Mouse (Mus musculus) limb, embryonic 15.5 days (tissue): ENCODE measurements around the gene Cluap1. TPM values are rescaled to one million over a fixed set of nuclear protein-coding genes. Genes with fewer than 3 reads are reported as not detected.
"Not testable (repeated sequence)": the region's sequence is repeated elsewhere in the genome, so short reads cannot be mapped to it uniquely, and the experiment has no call there.

Source experiments
- ATAC-seq: fragments of 200-750 bp; cut with Nextera tagmentation; 2 replicates; pipeline ENCODE4 v1.8.0; 2017; ENCODE audit warnings: low read depth, moderate TSS enrichment; ENCODE audit not compliant: insufficient number of reproducible peaks, low FRiP score, low TSS enrichment
- H3K27ac ChIP-seq: fragments of 300-500 bp; sonication (generic); 2 replicates; pipeline ENCODE4 v1.5.1; 2015; ENCODE audit warnings: moderate library complexity, mild to moderate bottlenecking, inconsistent platforms
- H3K27me3 ChIP-seq: fragments of 300-500 bp; sonication (generic); 2 replicates; pipeline ENCODE4 v1.6.1; 2015; ENCODE audit warnings: inconsistent platforms
- H3K36me3 ChIP-seq: fragments of 300-500 bp; sonication (generic); 2 replicates; pipeline ENCODE4 v1.6.1; 2015; ENCODE audit warnings: inconsistent platforms
- H3K4me1 ChIP-seq: fragments of 300-500 bp; sonication (generic); 2 replicates; pipeline ENCODE4 v1.6.1; 2015; ENCODE audit warnings: inconsistent platforms
- H3K4me2 ChIP-seq: fragments of 300-500 bp; sonication (generic); 2 replicates; pipeline ENCODE4 v1.6.1; 2015; ENCODE audit warnings: mild to moderate bottlenecking, inconsistent platforms
- H3K4me3 ChIP-seq: fragments of 300-500 bp; sonication (generic); 2 replicates; pipeline ENCODE4 v1.5.1; 2015; ENCODE audit warnings: mild to moderate bottlenecking, inconsistent platforms
- H3K9ac ChIP-seq: fragments of 300-500 bp; sonication (generic); 2 replicates; pipeline ENCODE4 v1.6.1; 2015; ENCODE audit warnings: inconsistent platforms
- H3K9me3 ChIP-seq: fragments of 300-500 bp; sonication (generic); 2 replicates; pipeline ENCODE4 v1.6.1; 2016; ENCODE audit warnings: inconsistent platforms
- WGBS: fragments of 180-500 bp; shearing (Covaris S2); methylation state at CpG from one replicate; pipeline ENCODE4 v1.1.7; 2015; 5-methylcytosine and 5-hydroxymethylcytosine counted together
- polyA plus RNA-seq: library from polyadenylated mRNA; unstranded; fragments of >200 nt; fragmentation: Nextera tagmentation; extraction: Ambion mirVana; gene quantifications from 2 replicates; pipeline ENCODE4 v1.2.1, GENCODE M21; 2015

The Cluap1 gene
- polyA plus RNA-seq, 1 experiment from 2014 or later: 33.4 TPM

- 78% methylated on average over 6 of the region's 6 CpGs for WGBS
- Histone ChIP-seq H3K4me2 (no peak overlapping the region), H3K4me1 (no peaks in the 10 kb centered on the region), H3K9ac (no peak overlapping the region), H3K9me3 (no peaks in the 10 kb centered on the region), H3K36me3 (no peaks in the 10 kb centered on the region), H3K4me3 (no peak overlapping the region), H3K27me3 (no peaks in the 10 kb centered on the region), H3K27ac (no peak overlapping the region)
- ATAC-seq: no peak
These were observed 47.8 kb downstream of the Cluap1 start for GRCm38 (mm10) chr16:3956369-3956768.

GRCm38 (mm10) chr16:3959261-3959660, 50.7 kb downstream of the Cluap1 start:
- Histone ChIP-seq H3K4me1 (no peaks in the 10 kb centered on the region), H3K9ac (no peak overlapping the region), H3K4me3 (no peak overlapping the region), H3K4me2 (no peak overlapping the region), H3K9me3 (no peaks in the 10 kb centered on the region), H3K36me3 (no peaks in the 10 kb centered on the region), H3K27me3 (no peaks in the 10 kb centered on the region), H3K27ac (no peak overlapping the region)
- ATAC-seq: no peak
- 52% methylated on average over 2 of the region's 2 CpGs for WGBS

DNA sequence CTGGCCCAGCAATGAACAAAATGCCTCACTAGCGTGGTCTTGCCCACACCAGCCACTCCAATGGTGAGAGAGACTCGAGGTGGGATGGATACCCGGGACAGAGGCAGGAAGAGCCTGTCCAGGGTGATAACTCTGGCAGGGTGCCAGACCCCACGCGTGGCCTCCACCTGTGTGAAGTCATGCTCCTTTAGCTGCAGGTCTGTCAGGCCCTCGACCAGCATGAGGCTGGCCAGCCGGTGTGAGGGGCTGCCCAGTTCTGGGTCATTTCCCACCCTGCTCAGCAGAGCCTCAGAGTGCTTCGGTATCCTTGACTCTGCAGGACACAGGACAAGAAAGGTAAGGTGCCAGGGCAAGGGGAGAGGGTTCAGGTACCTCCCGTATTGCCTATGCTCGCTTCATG, 56.4 kb downstream of the Cluap1 start:
- 70% methylated on average over 10 of the region's 10 CpGs for WGBS
- Histone ChIP-seq H3K4me1 (no peaks in the 10 kb centered on the region), H3K27ac (no peak overlapping the region), H3K9me3 (no peaks in the 10 kb centered on the region), H3K27me3 (no peaks in the 10 kb centered on the region), H3K9ac (no peak overlapping the region), H3K4me3 (no peak overlapping the region), H3K4me2 (no peak overlapping the region), H3K36me3 (no peaks in the 10 kb centered on the region)
- no peak for ATAC-seq

GRCm38 (mm10) chr16:3965534-3965933, 56.9 kb downstream of the Cluap1 start:
- no peak overlapping the region for H3K9ac ChIP-seq
- H3K9me3 ChIP-seq: no peaks in the 10 kb centered on the region
- H3K27ac ChIP-seq: no peak overlapping the region
- no peaks in the 10 kb centered on the region for H3K27me3 ChIP-seq
- 82% methylated on average over 3 of the region's 3 CpGs for WGBS
- H3K4me2 ChIP-seq: no peak overlapping the region
- H3K4me1 ChIP-seq: no peaks in the 10 kb centered on the region
- H3K4me3 ChIP-seq: no peak overlapping the region
- no peak for ATAC-seq
- no peaks in the 10 kb centered on the region for H3K36me3 ChIP-seq

- WGBS: 90% methylated on average over 19 of the region's 19 CpGs
- peaks cover 24% of the 10 kb centered on the region for H3K36me3 ChIP-seq
These were observed 65.9 kb downstream of the Cluap1 start for GRCm38 (mm10) chr16:3974456-3974855.

DNA sequence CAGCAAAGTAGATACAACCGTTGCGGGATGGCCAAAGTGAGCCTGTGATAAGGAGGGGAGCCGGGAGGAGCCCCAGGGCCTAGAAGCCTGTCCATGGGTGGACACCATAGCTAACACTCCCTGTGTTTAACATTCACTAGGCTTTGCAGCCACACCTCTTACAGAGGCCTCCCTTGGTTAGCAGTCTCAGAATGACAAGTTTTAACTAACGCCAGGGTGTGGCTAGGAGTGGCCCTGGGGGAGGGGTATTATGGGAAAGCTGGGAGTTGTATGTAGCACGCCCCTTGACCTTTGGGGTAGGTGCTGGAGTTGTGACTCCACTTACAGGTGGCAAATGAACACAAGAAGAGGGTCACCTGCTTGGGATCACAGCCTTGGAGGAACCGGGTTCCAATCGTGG, 67.1 kb downstream of the Cluap1 start:
- 80% methylated on average over 7 of the region's 7 CpGs for WGBS
- peaks cover 36% of the 10 kb centered on the region for H3K36me3 ChIP-seq
- H3K27me3 ChIP-seq: no peaks in the 10 kb centered on the region
- no peaks in the 10 kb centered on the region for H3K9me3 ChIP-seq
- H3K4me2 ChIP-seq: no peak overlapping the region
- no peak for ATAC-seq
- no peaks in the 10 kb centered on the region for H3K4me1 ChIP-seq
- H3K27ac ChIP-seq: no peak overlapping the region
- H3K4me3 ChIP-seq: no peak overlapping the region
- H3K9ac ChIP-seq: no peak overlapping the region

More at GRCm38 (mm10) chr16:3974456-3974855, 65.9 kb downstream of the Cluap1 start:
- not testable (repeated sequence) for H3K27me3 ChIP-seq, H3K4me1 ChIP-seq, H3K4me2 ChIP-seq, H3K9ac ChIP-seq, ATAC-seq, H3K4me3 ChIP-seq, H3K27ac ChIP-seq, H3K9me3 ChIP-seq

- ATAC-seq: peak; percentile 57; the same call in 1 of the 2 replicates
- no peak within 1 kb of the TSS for H3K27ac ChIP-seq
These were observed 67.7 kb downstream of the Cluap1 start, which contains the start of gene Nlrc3 for GRCm38 (mm10) chr16:3976251-3976671. TSS of gene Nlrc3 (minus strand) at chr16:3976632.

DNA sequence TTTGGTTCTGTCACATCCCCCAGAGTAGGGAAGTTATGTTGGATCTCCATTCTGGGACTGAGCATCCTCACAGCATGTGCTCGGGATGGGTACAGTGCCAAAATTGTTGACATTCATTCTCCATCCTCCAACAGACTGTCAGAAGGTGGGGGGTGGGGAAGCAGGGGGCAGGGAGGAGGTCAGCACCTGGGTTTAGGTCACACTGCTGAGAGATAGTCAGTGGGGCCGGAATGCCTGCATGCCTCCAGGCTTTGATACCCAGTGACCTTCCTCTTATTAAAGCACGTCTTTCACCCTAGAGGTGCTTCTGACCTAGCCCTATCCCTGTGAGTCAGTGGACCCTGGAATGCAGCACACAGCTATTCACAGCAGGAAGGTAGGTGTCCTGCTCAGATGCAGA, 68.1 kb downstream of the Cluap1 start:
- H3K4me2 ChIP-seq: no peak overlapping the region
- no peaks in the 10 kb centered on the region for H3K4me1 ChIP-seq
- ATAC-seq: no peak
- H3K27me3 ChIP-seq: no peaks in the 10 kb centered on the region
- H3K9me3 ChIP-seq: no peaks in the 10 kb centered on the region
- H3K36me3 ChIP-seq: peaks cover 47% of the 10 kb centered on the region
- H3K4me3 ChIP-seq: no peak overlapping the region
- H3K27ac ChIP-seq: no peak overlapping the region
- H3K9ac ChIP-seq: no peak overlapping the region
- 54% methylated on average over 3 of the region's 3 CpGs for WGBS

More at GRCm38 (mm10) chr16:3976251-3976671, 67.7 kb downstream of the Cluap1 start, which contains the start of gene Nlrc3:
- H3K27me3 ChIP-seq: no peaks in the 10 kb centered on the region
- H3K4me3 ChIP-seq: no peak within 1 kb of the TSS
- 63% methylated on average over 4 of the region's 4 CpGs for WGBS
- H3K9ac ChIP-seq: no peak within 1 kb of the TSS
- no peak within 1 kb of the TSS for H3K4me2 ChIP-seq
- H3K9me3 ChIP-seq: no peaks in the 10 kb centered on the region
- H3K4me1 ChIP-seq: no peaks in the 10 kb centered on the region
- H3K36me3 ChIP-seq: peaks cover 42% of the 10 kb centered on the region

DNA sequence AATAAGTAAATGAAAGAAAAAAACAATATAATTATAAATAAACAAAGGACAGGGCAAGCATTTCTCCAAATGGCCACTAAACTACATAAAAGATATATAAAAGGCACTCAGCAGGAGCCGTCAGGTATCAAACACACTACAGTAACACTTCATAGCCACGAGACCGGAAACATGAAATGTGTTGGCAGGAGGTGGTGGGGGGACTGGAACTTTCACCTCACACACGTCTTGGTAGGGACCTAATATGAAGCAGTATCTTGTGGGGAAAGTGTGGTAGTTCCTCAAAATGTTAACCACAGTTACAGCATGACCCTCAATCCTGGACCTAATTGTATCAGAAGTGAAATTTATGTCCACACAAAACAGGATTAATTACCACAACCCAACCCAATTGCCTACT, 73.6 kb downstream of the Cluap1 start:
- Histone ChIP-seq H3K4me3 (no peak overlapping the region), H3K9ac (no peak overlapping the region), H3K27ac (no peak overlapping the region), H3K27me3 (no peaks in the 10 kb centered on the region), H3K4me2 (no peak overlapping the region), H3K36me3 (peaks cover 99% of the 10 kb centered on the region), H3K4me1 (no peaks in the 10 kb centered on the region), H3K9me3 (no peaks in the 10 kb centered on the region)
- ATAC-seq: no peak
- 91% methylated on average over 4 of the region's 4 CpGs for WGBS

DNA sequence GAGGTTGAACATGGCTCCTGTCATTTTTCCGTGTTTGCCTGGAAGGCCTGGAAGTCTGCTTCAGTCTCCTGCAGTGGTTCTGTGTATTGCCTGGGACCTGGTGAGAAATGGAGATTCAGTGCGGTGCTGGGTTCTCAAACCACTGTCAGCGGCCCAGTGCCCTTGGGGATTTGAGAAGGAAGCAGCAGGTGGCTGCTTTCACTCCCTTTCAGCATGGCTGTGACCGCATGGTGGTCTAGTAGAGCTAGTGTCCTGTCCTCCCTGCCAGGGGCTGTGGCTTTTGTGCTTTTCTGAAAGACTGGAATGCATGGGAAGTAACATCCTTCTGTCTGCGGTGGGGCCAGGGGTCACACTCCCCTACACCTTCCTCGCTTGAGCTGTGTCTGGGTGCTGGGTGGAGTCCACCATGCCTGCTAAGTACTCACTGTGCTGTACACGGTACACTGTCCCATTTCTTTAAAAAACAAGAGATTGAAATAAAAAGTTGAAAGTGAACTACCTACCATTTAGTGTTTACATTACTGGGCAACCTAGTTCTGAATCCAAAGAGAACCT, 74.6 kb downstream of the Cluap1 start:
- no peak for ATAC-seq
- no peaks in the 10 kb centered on the region for H3K27me3 ChIP-seq
- WGBS: 78% methylated on average over 7 of the region's 7 CpGs

DNA sequence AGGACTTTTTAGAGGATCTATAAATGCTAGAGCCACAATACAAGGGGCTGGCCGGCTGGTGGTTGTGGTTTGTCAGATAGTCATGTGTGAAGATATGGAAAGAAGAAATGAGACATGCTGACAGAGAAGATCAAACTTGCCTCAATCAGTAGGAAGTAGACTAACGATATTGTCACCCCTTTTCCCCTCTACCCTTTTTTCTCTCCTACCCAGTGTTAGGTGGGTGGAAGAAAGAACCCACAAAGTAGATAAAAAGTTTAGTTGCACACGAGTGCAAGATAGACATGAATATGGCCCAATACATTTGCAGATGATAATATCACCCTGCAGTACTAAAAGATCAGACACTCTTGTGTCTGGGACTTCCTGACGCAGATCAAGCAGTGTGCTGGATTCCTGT, 79.8 kb downstream of the Cluap1 start:
- Histone ChIP-seq H3K9me3 (no peaks in the 10 kb centered on the region), H3K36me3 (peaks cover 95% of the 10 kb centered on the region), H3K9ac (no peak overlapping the region), H3K27ac (no peak overlapping the region), H3K27me3 (no peaks in the 10 kb centered on the region), H3K4me1 (no peaks in the 10 kb centered on the region), H3K4me2 (no peak overlapping the region), H3K4me3 (no peak overlapping the region)
- WGBS: 87% methylated on average over 4 of the region's 4 CpGs
- ATAC-seq: no peak

More for the DNA sequence above, 74.6 kb downstream of the Cluap1 start:
- Histone ChIP-seq H3K9me3 (no peaks in the 10 kb centered on the region), H3K4me1 (no peaks in the 10 kb centered on the region), H3K27ac (no peak overlapping the region), H3K9ac (no peak overlapping the region), H3K4me3 (no peak overlapping the region), H3K4me2 (no peak overlapping the region), H3K36me3 (peaks cover 99% of the 10 kb centered on the region)
